Mouse (Mus musculus) heart, postnatal 14 days (tissue): ENCODE data around the gene Agrp. TPM values are rescaled to one million over a fixed set of nuclear protein-coding genes. Genes with fewer than 3 reads are reported as not detected.

Experiments used
- DNase-seq, 2 experiments: peaks; one replicate each; pipeline ENCODE4 v3.0.0; 2021 to 2022
- intact Hi-C: fragments of 180-260 bp; cut with DNase I; formaldehyde crosslinking; loops from one replicate; pipeline ENCODE4 v1.15.1; 2025
- microRNA-seq, 2 experiments: library from miRNA; unstranded; fragments of <30 nt; microRNA quantifications; one replicate each; pipeline ENCODE4 v1.2.0; 2021 to 2022
- total RNA-seq, 2 experiments: library from RNA; stranded (reverse); gene quantifications; 2 replicates each; pipeline ENCODE4 v1.2.3; 2021

The Agrp gene
- total RNA-seq, 2 experiments from 2014 or later, result not detected

DNA sequence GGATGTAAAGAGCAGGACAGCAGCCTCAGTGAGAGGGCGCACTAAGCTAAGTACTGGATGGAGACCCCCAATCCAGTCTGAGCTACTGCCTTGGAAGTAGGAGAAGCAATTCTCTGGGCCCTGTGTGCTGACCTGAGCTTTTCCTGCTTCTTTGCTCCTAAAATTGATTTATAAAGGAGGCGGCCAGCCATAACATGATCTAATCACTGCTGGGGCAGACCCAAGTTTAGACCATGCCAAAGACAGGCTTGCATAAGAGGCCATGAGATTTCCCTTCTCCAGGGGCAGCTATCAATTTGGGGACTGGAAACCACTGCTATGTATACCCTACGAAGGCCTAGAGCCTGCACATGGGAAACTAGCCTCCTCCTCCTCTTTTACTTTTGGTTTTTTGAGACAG is 107.9 kb downstream of the Agrp start:
- peak in 1 of 2 experiments; percentile 39 for DNase-seq

DNA sequence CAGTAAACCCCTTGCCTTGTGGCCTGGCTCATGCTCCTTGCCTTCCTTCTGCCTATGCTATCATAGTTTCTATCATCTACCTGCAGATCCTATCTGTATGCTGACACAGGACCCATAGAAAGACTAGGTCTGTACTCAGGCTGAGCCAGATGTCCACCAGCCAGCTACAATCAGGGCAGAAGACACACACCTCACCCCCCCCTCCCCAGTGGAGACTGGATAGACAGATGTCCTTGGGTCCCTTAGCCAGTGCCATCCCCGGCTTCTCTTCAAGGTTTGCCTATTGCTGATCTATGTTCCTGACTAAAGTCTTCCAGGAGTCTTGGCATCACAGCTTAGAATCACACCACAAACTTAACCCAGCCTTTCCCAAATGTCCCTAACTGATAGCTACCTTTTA is 109.0 kb downstream of the Agrp start:
- no peak for DNase-seq
- intact Hi-C loops, result no loop called here

More for the DNA sequence above, 107.9 kb downstream of the Agrp start:
- intact Hi-C loops, result no loop called here

DNA sequence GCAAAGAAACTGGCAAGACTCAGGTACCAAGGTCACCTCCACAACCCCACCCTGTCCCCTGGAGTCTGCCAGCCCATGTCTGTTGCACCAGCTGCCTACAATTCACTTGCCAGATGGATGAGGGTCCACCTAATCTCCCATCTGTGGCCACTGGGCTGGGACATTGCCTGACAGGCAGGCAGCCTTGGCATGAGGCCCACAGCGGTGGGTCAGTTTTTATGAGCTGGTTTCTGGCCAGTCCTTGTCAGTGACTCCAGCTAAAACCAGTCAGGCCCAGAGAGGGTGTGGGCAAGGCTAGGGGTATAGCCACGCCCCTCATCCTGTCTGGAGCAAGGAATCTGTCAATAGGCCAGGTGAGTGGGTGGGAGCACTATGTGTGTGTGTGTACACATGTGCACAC is 110.1 kb downstream of the Agrp start:
- intact Hi-C loops, result no loop called here
- peak in 1 of 2 experiments; percentile 39 for DNase-seq

DNA sequence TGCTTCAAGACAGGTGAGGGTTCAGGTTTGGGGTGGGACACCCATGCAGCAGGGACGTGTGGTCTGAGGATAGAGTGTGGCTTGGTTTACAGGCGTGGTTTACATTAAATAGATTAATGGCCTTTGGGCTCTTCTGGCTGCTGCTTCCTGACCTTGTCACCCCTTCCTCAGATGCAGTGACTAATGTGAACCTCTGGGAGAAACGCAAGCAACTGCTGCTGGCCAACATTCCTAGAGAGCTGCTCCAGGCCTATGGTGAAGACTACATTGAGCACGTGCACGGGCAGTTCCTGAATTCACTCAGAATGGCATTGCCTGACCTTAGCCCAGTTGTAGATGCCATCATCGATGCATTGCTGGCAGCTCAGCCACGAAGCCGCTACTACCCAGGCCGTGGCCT is 114.3 kb downstream of the Agrp start:
- intact Hi-C loops, result no loop called here
- no peak for DNase-seq

DNA sequence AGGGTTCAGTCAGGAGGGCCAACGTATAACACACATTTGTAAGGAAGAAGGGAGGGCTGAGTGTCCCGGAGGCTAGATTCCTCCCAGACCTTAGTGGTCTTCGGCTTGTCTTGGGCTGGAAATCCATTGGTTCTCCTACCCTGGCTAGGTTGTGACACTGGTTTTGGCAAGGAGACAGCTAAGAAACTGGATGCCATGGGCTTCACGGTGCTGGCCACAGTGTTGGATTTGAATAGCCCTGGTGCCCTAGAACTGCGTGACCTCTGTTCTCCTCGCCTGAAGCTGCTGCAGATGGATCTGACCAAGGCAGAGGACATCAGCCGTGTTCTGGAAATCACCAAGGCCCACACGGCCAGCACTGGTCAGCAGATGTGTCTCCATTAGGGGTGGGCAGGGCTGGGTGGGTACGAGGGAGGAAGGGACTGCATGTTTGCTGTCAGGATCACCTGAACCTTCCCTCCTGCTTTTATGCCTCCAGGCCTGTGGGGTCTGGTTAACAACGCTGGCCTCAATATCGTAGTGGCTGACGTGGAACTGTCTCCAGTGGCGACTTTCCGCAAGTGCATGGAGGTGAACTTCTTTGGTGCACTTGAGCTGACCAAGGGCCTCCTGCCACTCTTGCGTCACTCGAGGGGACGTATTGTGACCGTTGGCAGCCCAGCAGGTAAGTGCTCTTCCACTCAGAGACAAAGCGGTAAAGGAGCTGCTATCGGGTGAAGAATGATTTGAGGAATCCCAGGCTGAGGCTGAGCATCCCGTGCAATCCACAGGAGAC is 115.0 kb downstream of the Agrp start:
- DNase-seq, result no peak
- intact Hi-C loops, result no loop called here

DNA sequence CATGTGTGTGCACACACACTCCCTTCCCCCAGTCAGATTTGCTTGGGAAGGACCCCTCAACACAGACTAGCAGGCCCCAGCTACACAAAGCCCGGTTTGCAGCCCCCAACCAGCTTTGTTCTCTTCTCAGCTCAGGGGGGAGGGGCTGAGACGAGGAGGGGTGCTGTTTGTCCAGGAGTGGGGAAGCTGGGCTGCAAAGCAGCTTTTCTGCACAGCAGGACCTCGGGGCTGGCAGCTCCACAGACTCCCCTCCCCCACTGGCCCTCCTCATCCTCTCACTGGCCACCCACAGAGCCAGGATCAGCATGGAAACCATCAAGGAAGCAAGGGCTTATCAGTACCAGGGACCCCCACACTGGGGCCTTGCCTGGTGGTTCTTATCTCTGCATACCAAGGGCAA is 116.1 kb downstream of the Agrp start:
- DNase-seq, result no peak
- intact Hi-C loops, result no loop called here

DNA sequence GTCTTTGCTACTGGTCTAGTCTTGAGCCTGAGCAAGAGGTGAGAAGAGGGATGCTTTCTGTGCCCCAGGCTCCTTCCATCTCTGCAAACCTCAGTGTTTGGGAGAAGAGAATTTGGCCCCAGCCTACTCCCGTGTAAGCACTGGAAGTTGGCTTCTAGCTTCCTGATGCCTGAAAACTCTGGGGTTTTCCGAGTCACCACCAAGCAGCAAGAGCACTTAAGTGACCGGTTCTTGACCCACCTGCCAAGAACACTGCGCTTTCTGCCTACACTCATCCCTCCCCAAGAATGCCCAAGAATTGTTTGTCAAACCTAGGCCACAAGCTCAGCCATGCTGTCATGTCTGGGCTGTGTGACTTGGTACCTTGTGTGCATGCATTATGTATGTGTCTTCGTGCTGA is 116.7 kb downstream of the Agrp start:
- intact Hi-C loops, result no loop called here
- no peak for DNase-seq

DNA sequence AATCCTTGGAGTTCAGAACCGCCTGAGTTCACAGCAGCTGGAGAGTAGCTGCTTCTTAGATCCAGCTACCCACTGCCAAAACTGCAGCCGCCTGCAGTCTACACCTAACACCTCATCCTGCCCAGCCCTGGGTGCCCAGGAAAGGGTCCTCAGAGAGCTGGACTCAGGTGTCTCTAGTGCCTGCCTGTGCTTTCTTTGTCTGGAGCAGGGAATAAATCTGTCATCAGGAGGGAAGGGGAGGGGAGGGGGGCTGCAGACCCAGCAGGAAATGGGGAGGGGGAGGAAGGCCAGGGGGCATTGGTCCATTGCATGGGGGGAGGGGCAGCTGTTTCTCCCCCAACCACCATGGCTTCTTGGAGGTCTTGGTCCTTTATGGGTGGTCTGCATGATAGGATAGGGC is 117.6 kb downstream of the Agrp start:
- DNase-seq, result no peak
- intact Hi-C loops, result no loop called here

DNA sequence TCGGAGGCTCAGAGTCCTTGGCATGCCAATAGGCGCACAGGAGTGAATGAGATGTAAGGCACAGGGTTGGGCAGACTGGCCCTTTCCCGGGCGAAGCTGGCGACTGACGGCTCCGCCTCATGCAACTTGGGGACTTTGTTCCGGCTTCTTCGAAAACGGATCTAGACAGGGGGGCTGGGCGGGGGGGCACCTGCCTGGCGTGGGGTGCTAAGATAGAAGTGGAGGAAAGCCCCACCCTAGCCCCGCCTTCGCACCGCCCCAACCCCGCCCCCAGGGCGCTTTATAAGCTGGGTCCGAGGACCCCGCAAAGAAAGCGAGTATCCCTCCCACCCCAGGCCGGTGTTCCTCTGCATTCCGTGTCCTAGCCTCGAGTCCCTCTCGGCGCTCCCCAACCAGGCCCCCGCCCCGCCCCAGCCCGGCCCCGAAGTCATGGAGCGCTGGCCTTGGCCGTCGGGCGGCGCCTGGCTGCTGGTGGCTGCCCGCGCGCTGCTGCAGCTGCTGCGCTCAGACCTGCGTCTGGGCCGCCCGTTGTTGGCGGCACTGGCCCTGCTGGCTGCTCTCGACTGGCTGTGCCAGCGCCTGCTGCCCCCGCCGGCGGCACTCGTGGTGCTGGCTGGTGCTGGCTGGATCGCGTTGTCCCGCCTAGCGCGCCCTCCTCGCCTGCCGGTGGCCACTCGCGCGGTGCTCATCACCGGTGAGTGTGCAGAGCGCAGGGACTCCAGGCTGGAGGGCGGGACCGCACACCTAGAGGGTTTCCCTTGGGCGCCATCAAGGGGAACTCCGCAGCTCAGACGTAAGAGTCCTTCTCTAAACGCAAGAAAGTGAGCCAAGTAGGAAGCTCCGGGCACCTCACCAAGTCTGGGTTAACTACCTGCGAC is 118.5 kb downstream of the Agrp start, which contains the start of gene Hsd11b2:
Gene Hsd11b2 (plus strand): TSS at position 320 of the 878 bp plus-strand sequence.
- intact Hi-C loops, result no loop called here
- DNase-seq, result peak; percentile 53 to 59

DNA sequence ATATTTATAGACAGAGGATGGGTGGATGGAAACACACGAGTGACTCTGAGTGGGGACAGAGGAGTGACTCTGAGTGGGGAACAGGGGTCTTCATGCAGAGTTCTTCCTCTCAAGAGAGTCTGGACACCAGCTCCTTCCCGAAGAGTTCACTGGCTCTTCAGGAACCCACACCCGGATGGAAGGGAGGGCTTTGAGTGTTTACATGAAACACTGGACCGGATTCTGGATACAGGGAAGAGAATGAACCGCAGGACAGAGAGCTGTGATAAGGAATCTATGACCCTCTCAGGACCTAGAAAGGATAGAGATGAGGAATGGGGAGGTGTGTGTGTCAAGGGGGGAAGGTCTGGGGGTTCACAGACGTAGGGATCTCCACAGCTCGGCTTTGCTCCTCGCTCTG is 119.8 kb downstream of the Agrp start:
- intact Hi-C loops, result loop anchor here (2.0 kb wide), 1 partner anchor 13 kb away; no protein-coding TSS in a partner anchor
- no peak for DNase-seq

Small RNA genes lying within 50 kb of the gene (microRNA-seq; reads per million reads assigned to microRNA genes)
- gene Mir1966, result 0.27 to 1.4 reads per million in 2 experiments

Other genes with a start within 250 kb of the Agrp start
- not detected for gene Kctd19, start 223.9 kb downstream of the Agrp start, total RNA-seq
- under 1 TPM; 0.68 to 0.86 TPM for gene Lrrc36, start 223.8 kb downstream of the Agrp start, total RNA-seq
- gene Tppp3, start 165.9 kb downstream of the Agrp start, total RNA-seq, result 10 to 100 TPM; 47.7 to 50.1 TPM
- 10 to 100 TPM; 14.9 to 16.3 TPM for gene Zdhhc1, start 140.5 kb downstream of the Agrp start, total RNA-seq
- gene Hsd11b2, start 118.6 kb downstream of the Agrp start, total RNA-seq, result 1 to 10 TPM in 1 of 2 experiments, under 1 TPM in 1; 0.53 to 1.0 TPM
- 10 to 100 TPM; 57.2 to 57.8 TPM for gene Atp6v0d1, start 71.3 kb downstream of the Agrp start, total RNA-seq
- 10 to 100 TPM; 46.0 to 49.0 TPM for gene Ripor1, start 32.1 kb downstream of the Agrp start, total RNA-seq
- gene Ctcf, start 825 bp downstream of the Agrp start, total RNA-seq, result 10 to 100 TPM; 43.8 to 44.6 TPM
- 1 to 10 TPM in 1 of 2 experiments, under 1 TPM in 1; 0.69 to 5.7 TPM for gene Carmil2, start 48.9 kb upstream of the Agrp start, total RNA-seq
- 10 to 100 TPM; 13.8 to 16.9 TPM for gene Acd, start 63.7 kb upstream of the Agrp start, total RNA-seq
- 1 to 10 TPM; 7.8 to 9.1 TPM for gene Pard6a, start 63.8 kb upstream of the Agrp start, total RNA-seq
- not detected for gene 4933405L10Rik, start 70.3 kb upstream of the Agrp start, total RNA-seq
- 1 to 10 TPM; 2.4 to 2.5 TPM for gene Enkd1, start 70.8 kb upstream of the Agrp start, total RNA-seq
- 1 to 10 TPM; 3.6 to 3.7 TPM for gene Gfod2, start 121.3 kb upstream of the Agrp start, total RNA-seq
- 10 to 100 TPM; 23.1 to 24.7 TPM for gene Ranbp10, start 190.0 kb upstream of the Agrp start, total RNA-seq
- gene Tsnaxip1, start 190.3 kb upstream of the Agrp start, total RNA-seq, result under 1 TPM in 1 of 2 experiments, not detected in 1; 0.38 TPM
- 1 to 10 TPM; 3.2 to 4.2 TPM for gene Cenpt, start 215.9 kb upstream of the Agrp start, total RNA-seq
- 10 to 100 TPM; 27.5 to 29.1 TPM for gene Thap11, start 217.7 kb upstream of the Agrp start, total RNA-seq
- 10 to 100 TPM; 27.2 to 34.3 TPM for gene Nutf2, start 223.2 kb upstream of the Agrp start, total RNA-seq
- 10 to 100 TPM; 26.8 to 28.4 TPM for gene Edc4, start 243.5 kb upstream of the Agrp start, total RNA-seq